18 mouse cellular contexts compared by ENCODE assay signal in genomic region chr2:149512870-149513269, GRCm38 (mm10).
"Had no signal": no experiment of that assay in that cellular context is flagged by ENCODE, and none has a peak within 500 bp of the region (broad histone marks: within the 10 kb centered on the region; RNA-seq: fewer than 3 reads in every experiment).

No protein-coding gene starts in this region.

- H3K4me3 ChIP-seq: liver, embryonic 12.5 days; myocyte; neural tube, embryonic 13.5 days; neural tube, embryonic 15.5 days had no signal

- H3K9ac ChIP-seq: liver, embryonic 12.5 days; liver, embryonic 14.5 days; lung, embryonic 14.5 days; neural tube, embryonic 13.5 days; neural tube, embryonic 15.5 days had no signal

- H3K27ac ChIP-seq: liver, embryonic 12.5 days; liver, embryonic 14.5 days; neural tube, embryonic 13.5 days; neural tube, embryonic 15.5 days had no signal

- DNase-seq: lung, adult 18-20 months; lung, embryonic 14.5 days; lung, postnatal 10 days; lung, postnatal 4 days; midbrain, embryonic 14.5 days; retina, postnatal 1 day; right cerebral cortex, adult 18-20 months; right cerebral cortex, postnatal 25 days; right cerebral cortex, postnatal 4 days; spleen, adult 18-20 months; thymus, adult 18-20 months; thymus, postnatal 14 days; thymus, postnatal 36 days had no signal

- H3K9me3 ChIP-seq: liver, embryonic 12.5 days; neural tube, embryonic 13.5 days; neural tube, embryonic 15.5 days had no signal

- H3K27me3 ChIP-seq: liver, embryonic 12.5 days; neural tube, embryonic 13.5 days; neural tube, embryonic 15.5 days had no signal

- ATAC-seq: liver, embryonic 12.5 days had no signal

- H3K4me1 ChIP-seq: liver, embryonic 12.5 days; neural tube, embryonic 13.5 days; neural tube, embryonic 15.5 days had no signal

- H3K4me2 ChIP-seq: liver, embryonic 12.5 days; lung, embryonic 14.5 days; neural tube, embryonic 13.5 days; neural tube, embryonic 15.5 days had no signal

- H3K36me3 ChIP-seq: liver, embryonic 12.5 days; neural tube, embryonic 13.5 days; neural tube, embryonic 15.5 days had no signal
